Mouse (Mus musculus): Measurements from ENCODE around the gene Chmp2a.

DNA sequence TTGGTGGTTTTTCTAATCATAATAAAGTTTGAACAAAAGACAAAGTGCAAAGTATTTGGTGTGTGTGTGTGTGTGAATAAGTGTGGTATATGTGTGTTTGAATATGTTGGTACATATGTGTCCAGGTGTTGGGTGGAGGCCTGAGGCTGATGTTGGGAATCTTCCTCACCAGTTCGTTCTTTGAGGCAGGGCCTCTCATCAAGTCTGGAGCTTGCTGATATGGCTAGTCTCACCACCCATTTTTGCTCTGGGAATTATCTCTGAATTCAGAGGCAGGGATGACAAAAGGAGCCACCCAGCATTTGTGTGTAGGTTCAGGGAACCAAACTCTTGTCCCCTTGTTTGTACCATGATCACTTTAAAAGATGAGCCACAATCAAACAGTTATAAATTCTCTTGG lies 48.9 kb downstream of the Chmp2a start:
- no peak for TF ChIP-seq CTCF (IDR thresholded peaks at IDR 0.05; ENCODE audit: low read depth, low read length)
- TF ChIP-seq POLR2A (IDR thresholded peaks at IDR 0.05; ENCODE audit: insufficient read depth, low read length): no peak
- TF ChIP-seq EP300 (IDR thresholded peaks at IDR 0.05; ENCODE audit: insufficient read depth, low read depth, low read length): no peak
